Mouse (Mus musculus) megakaryocyte, embryonic 14.5 days (primary cell): ENCODE results near the gene Ccser1. TPM values are rescaled to one million over a fixed set of nuclear protein-coding genes. Genes with fewer than 3 reads are reported as not detected.

Experiments
- H3K27me3 ChIP-seq: replicated peaks from 2 replicates; pipeline ENCODE3; 2012; ENCODE audit warnings: inconsistent platforms
- H3K36me3 ChIP-seq: replicated peaks from 2 replicates; pipeline ENCODE3; 2012; ENCODE audit warnings: low read length, inconsistent platforms, mixed read lengths
- H3K4me1 ChIP-seq: 2 replicates; pipeline ENCODE4 v1.6.1; 2012; ENCODE audit warnings: inconsistent platforms
- H3K4me3 ChIP-seq: replicated peaks from 2 replicates; pipeline ENCODE3; 2012; ENCODE audit warnings: moderate library complexity, mild to moderate bottlenecking, inconsistent platforms
- H3K9me3 ChIP-seq: 2 replicates; pipeline ENCODE4 v1.6.1; 2012; ENCODE audit warnings: inconsistent platforms
- FLI1 ChIP-seq: IDR thresholded peaks from 2 replicates; pipeline ENCODE4 v1.6.1; 2012; ENCODE audit warnings: low read length, inconsistent platforms, mixed read lengths
- GATA1 ChIP-seq: IDR thresholded peaks from 3 replicates; pipeline ENCODE4 v1.6.1; 2012; ENCODE audit warnings: mixed read lengths, low read length, inconsistent platforms, borderline replicate concordance
- polyA plus RNA-seq: library from polyadenylated mRNA; stranded (reverse); fragments of >175 nt; gene quantifications from 2 replicates; pipeline ENCODE4 v1.2.3, GENCODE M21; 2012; ENCODE audit warnings: low replicate concordance; ENCODE audit not compliant: insufficient read depth

Ccser1 gene
- polyA plus RNA-seq, 1 experiment = 0.15 TPM

GRCm38 (mm10) chr6:61485336-61485735 lies 305.2 kb downstream of the Ccser1 start:
- Histone ChIP-seq H3K36me3 (no peaks in the 10 kb centered on the region), H3K4me3 (no peak overlapping the region), H3K4me1 (no peaks in the 10 kb centered on the region), H3K9me3 (peaks cover 6% of the 10 kb centered on the region), H3K27me3 (no peaks in the 10 kb centered on the region)
- no peak for TF ChIP-seq FLI1
- TF ChIP-seq GATA1 = no peak

DNA sequence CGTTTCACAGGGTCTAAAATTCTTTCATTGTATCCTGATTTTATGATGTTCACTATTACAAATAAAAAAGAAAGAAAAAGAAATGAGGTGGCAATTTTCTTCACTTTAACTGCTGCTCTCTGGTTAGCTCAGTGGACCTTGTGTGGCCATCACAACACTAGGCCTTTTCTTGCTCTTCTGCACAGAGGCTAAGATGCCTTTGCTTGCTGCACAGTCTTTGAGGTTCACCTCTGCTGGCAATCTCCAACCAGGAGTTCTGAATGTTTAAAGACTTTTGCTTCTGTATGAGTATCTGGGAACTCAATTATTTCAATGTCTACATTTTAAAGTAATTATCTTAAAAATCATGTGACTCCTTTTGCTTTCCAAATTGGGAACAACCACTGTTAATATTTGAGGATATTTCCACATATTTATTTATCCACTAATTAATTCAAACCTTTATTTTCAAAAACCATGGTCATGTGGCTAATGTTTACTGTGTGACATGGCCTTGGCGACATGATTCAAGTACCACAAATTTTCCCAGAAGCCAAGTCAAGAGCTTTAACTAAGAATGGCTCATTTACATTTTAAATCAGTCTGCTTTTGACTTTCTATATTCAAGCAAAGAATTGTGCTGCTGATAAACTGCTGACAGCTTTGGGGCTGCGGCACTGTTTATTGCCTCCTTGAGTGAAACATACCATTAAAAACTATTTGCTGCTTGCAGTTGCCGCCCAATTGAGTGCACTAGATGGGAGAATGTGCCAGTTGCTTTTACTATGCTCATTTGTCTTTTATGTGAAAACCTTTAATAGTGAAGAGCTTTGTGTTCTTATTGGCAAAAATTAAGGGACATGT lies 312.1 kb downstream of the Ccser1 start:
- TF ChIP-seq GATA1 = no peak
- no peak for TF ChIP-seq FLI1
- no peaks in the 10 kb centered on the region for H3K36me3 ChIP-seq
- no peak overlapping the region for H3K4me3 ChIP-seq
- H3K27me3 ChIP-seq = no peaks in the 10 kb centered on the region
- no peaks in the 10 kb centered on the region; the same call in 1 of the 2 replicates for H3K9me3 ChIP-seq
- H3K4me1 ChIP-seq = no peaks in the 10 kb centered on the region

DNA sequence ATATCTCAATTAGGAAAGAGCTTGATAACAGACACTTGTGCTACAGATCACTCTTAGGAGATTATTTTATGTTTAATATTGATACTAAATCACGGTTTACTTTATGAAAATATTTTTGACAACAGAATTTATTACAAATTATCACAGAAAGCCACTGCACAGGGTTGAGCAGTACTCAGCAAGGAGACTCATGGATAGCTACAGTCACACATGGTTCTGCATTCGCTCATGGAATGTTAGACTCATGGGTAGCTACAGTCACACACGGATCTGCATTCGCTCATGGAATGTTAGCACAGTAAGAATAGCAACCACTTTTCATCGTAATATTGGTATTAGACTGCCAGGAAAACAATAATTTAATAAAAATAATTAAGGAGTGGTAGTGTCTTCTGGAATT lies 313.3 kb downstream of the Ccser1 start:
- H3K27me3 ChIP-seq = no peaks in the 10 kb centered on the region
- H3K36me3 ChIP-seq = no peaks in the 10 kb centered on the region
- no peaks in the 10 kb centered on the region; the same call in 1 of the 2 replicates for H3K9me3 ChIP-seq
- no peaks in the 10 kb centered on the region for H3K4me1 ChIP-seq
- H3K4me3 ChIP-seq = no peak overlapping the region
- TF ChIP-seq FLI1 (no peak), GATA1 (no peak)

DNA sequence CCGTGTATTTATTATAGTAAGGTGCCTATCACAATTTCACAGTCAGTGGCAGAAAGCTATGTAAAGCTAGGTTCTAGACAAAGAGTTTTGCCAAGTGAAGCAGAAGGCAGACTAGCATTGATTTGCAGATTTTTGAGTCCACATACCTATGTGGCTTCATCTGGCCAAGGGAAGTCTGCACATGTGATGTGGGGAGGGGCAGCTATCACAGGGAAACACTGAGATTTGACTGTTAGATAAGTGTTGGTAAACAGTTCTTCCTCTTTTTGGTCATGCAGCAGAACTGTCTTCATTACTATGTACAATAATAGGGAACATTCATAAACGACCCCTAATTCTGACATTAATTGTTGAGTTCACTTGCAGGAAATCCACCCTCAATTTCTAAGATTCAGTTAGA lies 335.2 kb downstream of the Ccser1 start:
- no peaks in the 10 kb centered on the region for H3K27me3 ChIP-seq
- no peak for TF ChIP-seq GATA1
- no peak for TF ChIP-seq FLI1
- no peaks in the 10 kb centered on the region for H3K36me3 ChIP-seq
- 0 out of 2 replicates have a peak, but pooled peaks cover 3% of the 10 kb centered on the region for H3K9me3 ChIP-seq
- H3K4me3 ChIP-seq = no peak overlapping the region
- no peaks in the 10 kb centered on the region for H3K4me1 ChIP-seq

DNA sequence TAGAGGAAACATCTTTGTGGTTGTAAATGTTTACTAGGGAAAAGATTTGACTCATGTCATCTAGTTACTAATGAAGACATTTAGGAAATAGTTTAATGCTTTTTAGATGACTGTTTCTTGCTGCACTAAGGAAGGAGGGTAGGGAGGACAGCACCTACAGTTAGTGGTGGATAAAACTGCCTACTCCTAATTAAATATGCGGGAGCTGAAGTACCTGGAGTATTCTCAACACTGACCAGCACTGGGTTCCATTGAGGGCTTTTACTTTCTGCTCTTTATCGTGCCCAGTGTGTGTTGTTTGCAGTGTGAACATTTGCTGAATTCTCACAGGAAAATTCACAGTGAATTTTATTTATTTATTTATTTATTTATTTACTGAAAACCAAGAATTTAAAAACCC lies 341.5 kb downstream of the Ccser1 start:
- no peaks in the 10 kb centered on the region for H3K9me3 ChIP-seq
- TF ChIP-seq FLI1 (no peak), GATA1 (no peak)
- no peak overlapping the region for H3K4me3 ChIP-seq
- no peaks in the 10 kb centered on the region for H3K27me3 ChIP-seq
- H3K36me3 ChIP-seq = no peaks in the 10 kb centered on the region
- H3K4me1 ChIP-seq = no peaks in the 10 kb centered on the region

- Histone ChIP-seq H3K27me3 (no peaks in the 10 kb centered on the region), H3K4me3 (no peak overlapping the region), H3K9me3 (no peaks in the 10 kb centered on the region), H3K4me1 (no peaks in the 10 kb centered on the region), H3K36me3 (no peaks in the 10 kb centered on the region)
- TF ChIP-seq FLI1 = no peak
- no peak for TF ChIP-seq GATA1
Measured at GRCm38 (mm10) chr6:61522108-61522507, 342.0 kb downstream of the Ccser1 start.

DNA sequence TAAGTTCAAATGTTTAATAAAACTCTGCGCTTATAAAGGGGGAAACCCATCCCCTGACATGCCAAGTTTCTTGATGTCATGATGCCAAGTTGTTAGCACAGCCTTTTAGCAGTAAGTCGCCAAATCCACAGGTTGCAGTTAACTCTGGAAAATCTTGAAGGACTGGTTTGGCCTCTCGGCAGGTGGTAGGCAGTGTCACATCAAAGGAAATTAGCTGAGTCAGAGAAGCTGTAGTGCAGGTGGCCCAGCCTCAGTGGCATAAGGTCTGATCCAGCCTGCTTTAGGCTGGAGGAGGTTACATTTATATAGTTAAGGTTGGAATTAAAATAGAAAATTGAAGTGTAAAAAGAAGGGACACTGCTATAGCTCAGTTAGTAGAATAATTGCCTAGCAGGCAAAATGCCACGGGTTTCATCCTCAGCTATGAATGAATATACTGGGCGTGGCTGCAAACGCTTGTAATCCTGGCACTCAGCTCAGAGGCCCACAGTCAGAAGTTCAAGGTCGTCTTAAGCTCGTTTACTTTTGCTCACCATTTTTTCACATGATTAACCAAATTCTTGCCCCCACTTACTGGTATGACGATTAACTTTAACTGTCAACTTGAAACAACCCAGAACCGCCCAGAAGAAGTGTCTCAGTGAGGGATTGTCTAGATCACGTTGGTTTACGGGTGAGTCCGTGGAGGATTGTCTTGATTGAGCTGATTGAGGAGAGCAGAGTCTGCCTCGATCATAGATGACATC lies 343.8 kb downstream of the Ccser1 start:
- H3K36me3 ChIP-seq = no peaks in the 10 kb centered on the region
- no peaks in the 10 kb centered on the region for H3K4me1 ChIP-seq
- H3K4me3 ChIP-seq = no peak overlapping the region
- H3K9me3 ChIP-seq = no peaks in the 10 kb centered on the region
- H3K27me3 ChIP-seq = no peaks in the 10 kb centered on the region
- no peak for TF ChIP-seq FLI1
- TF ChIP-seq GATA1 = no peak

DNA sequence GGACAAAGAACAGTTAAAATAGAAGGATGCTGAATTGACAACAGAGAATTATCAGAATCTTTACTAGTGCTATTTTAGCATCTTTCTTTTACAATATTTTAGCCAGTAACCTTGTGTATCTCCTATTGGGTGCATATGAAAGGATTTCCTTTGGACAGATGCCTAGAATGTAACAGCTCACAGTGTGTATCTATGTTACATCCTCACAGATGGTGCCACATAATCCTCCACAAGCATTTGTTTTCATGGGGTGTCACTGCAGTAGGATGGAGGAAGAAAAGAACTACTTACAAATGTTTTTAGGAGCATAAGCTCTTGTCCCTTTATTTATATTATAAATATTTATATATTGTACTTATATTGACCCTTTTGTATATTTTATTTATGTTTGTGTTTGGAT lies 360.6 kb downstream of the Ccser1 start:
- Histone ChIP-seq H3K4me1 (no peaks in the 10 kb centered on the region), H3K36me3 (no peaks in the 10 kb centered on the region), H3K9me3 (no peaks in the 10 kb centered on the region), H3K27me3 (no peaks in the 10 kb centered on the region), H3K4me3 (no peak overlapping the region)
- TF ChIP-seq FLI1 (no peak), GATA1 (no peak)

DNA sequence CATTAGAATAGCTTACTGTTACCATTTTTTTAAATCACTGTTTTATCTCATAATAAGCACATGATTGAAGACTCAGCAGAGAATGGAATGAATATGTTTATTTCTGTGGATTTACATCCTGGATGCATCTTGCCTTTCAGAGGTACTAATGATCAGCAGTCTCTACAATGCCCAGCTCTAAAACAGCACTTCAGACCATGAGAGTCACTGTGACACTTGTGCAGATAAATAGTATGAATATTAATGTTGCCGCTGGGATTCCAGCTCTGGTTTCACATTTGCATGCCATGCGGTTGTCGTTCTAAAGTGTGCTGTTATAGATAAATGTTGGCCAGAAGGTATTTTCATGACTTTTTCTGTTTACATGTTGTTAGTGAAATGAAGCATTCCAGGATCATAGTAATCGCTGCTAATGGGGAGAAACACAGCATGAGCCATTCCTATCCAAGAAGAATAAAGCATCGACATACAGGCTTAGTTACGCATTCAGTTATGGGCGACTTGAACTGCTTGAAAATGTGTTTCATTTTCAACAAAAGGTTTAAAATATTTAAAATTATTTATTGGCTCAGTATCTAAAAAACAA lies 363.4 kb downstream of the Ccser1 start:
- no peaks in the 10 kb centered on the region for H3K27me3 ChIP-seq
- H3K4me1 ChIP-seq = no peaks in the 10 kb centered on the region
- H3K9me3 ChIP-seq = no peaks in the 10 kb centered on the region
- H3K36me3 ChIP-seq = no peaks in the 10 kb centered on the region
- TF ChIP-seq FLI1 (no peak), GATA1 (no peak)
- H3K4me3 ChIP-seq = no peak overlapping the region

DNA sequence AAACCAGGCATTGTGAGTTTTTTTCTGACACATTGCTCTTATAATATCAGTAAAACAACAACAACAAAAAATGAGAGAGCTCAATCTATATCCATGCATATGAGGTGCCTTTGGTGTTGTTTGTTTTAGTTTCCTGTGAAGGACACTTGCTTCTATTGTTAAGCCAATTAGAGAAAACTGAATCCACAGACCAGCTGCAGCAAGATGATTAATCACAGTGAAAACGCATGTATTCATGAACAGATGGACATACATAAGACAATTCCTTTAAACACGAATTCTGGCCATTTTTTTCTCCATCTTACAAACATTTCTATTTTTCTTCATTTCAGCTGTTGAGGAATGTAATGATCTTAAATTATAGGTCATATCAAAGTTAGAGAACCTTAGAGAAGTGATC lies 387.4 kb downstream of the Ccser1 start:
- H3K36me3 ChIP-seq = no peaks in the 10 kb centered on the region
- no peaks in the 10 kb centered on the region for H3K27me3 ChIP-seq
- TF ChIP-seq FLI1 (no peak), GATA1 (no peak)
- H3K9me3 ChIP-seq = peaks cover 3% of the 10 kb centered on the region; the same call in 1 of the 2 replicates
- H3K4me1 ChIP-seq = no peaks in the 10 kb centered on the region
- H3K4me3 ChIP-seq = no peak overlapping the region
